Comparison of ENCODE assay signal across 23 mouse cellular contexts in the genomic region with DNA sequence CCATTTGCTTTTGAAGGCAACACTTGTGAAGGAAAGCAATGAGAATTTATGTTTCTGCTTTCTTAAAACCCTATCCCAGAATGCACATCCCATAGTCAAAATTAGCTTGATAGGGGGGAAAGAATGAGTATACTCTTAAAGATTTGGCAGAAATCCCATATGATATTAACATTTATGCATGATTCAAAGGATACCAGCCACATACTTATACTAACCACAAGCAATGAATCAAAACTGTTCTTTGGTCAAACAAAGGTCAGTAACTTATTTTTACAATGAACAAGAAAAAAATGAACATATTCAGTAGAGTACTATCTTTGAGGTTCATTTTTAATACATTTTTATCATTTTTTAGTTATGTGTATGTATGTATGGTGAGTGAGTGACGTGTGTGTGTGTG.
"Had no signal": no experiment of that assay in that cellular context is flagged by ENCODE, and none has a peak within 500 bp of the region (broad histone marks: within the 10 kb centered on the region; RNA-seq: fewer than 3 reads in every experiment).

No protein-coding gene starts in this region.

- H3K9ac ChIP-seq: heart, embryonic 13.5 days; heart, embryonic 15.5 days; hindbrain, embryonic 13.5 days; hindbrain, embryonic 15.5 days; limb, embryonic 13.5 days; limb, embryonic 15.5 days; liver, embryonic 12.5 days had no signal

- H3K4me2 ChIP-seq: heart, embryonic 11.5 days; heart, embryonic 13.5 days; heart, embryonic 15.5 days; hindbrain, embryonic 13.5 days; hindbrain, embryonic 15.5 days; limb, embryonic 13.5 days; limb, embryonic 15.5 days; liver, embryonic 12.5 days had no signal

- H3K27ac ChIP-seq: heart, adult 2 months; heart, embryonic 13.5 days; heart, embryonic 15.5 days; hindbrain, embryonic 13.5 days; hindbrain, embryonic 15.5 days; hindbrain, postnatal 0 days; limb, embryonic 13.5 days; limb, embryonic 15.5 days; liver, embryonic 12.5 days had no signal

- ATAC-seq: hindbrain, postnatal 0 days; intestine, embryonic 16.5 days; liver, embryonic 12.5 days had no signal

- H3K4me3 ChIP-seq: heart, adult 2 months; heart, embryonic 13.5 days; heart, embryonic 15.5 days; hindbrain, embryonic 13.5 days; hindbrain, embryonic 15.5 days; limb, embryonic 13.5 days; limb, embryonic 15.5 days; liver, embryonic 12.5 days had no signal

- H3K9me3 ChIP-seq: heart, embryonic 13.5 days; heart, embryonic 15.5 days; hindbrain, embryonic 13.5 days; hindbrain, embryonic 15.5 days; limb, embryonic 13.5 days; limb, embryonic 15.5 days; liver, embryonic 12.5 days had no signal

- H3K4me1 ChIP-seq: heart, embryonic 13.5 days; heart, embryonic 15.5 days; hindbrain, embryonic 13.5 days; hindbrain, embryonic 15.5 days; limb, embryonic 13.5 days; limb, embryonic 15.5 days; liver, embryonic 12.5 days had no signal

- H3K27me3 ChIP-seq: heart, embryonic 13.5 days; heart, embryonic 15.5 days; hindbrain, embryonic 13.5 days; hindbrain, embryonic 15.5 days; limb, embryonic 13.5 days; limb, embryonic 15.5 days; liver, embryonic 12.5 days had no signal

- DNase-seq: gastrocnemius, postnatal 14 days; gastrocnemius, postnatal 36 days; heart, adult 11 months; heart, adult 2 months; heart, postnatal 14 days; heart, postnatal 36 days; kidney, adult 11 months; kidney, adult 2 months; kidney, postnatal 14 days; kidney, postnatal 36 days; layer of hippocampus, adult 9-11 months; layer of hippocampus, postnatal 36 days; left cerebral cortex, postnatal 4 days had no signal

- H3K36me3 ChIP-seq: heart, embryonic 13.5 days; heart, embryonic 15.5 days; hindbrain, embryonic 13.5 days; hindbrain, embryonic 15.5 days; limb, embryonic 13.5 days; limb, embryonic 15.5 days; liver, embryonic 12.5 days had no signal
